Mouse (Mus musculus): ENCODE results near the gene Bola1. TPM values are rescaled to one million over a fixed set of nuclear protein-coding genes. Genes with fewer than 3 reads are reported as not detected.
"Not testable (repeated sequence)": the region's sequence is repeated elsewhere in the genome, so short reads cannot be mapped to it uniquely, and the experiment has no call there.

Gene Bola1
- polyA plus RNA-seq, 1 experiment from 2014 or later, result 55.7 TPM

DNA sequence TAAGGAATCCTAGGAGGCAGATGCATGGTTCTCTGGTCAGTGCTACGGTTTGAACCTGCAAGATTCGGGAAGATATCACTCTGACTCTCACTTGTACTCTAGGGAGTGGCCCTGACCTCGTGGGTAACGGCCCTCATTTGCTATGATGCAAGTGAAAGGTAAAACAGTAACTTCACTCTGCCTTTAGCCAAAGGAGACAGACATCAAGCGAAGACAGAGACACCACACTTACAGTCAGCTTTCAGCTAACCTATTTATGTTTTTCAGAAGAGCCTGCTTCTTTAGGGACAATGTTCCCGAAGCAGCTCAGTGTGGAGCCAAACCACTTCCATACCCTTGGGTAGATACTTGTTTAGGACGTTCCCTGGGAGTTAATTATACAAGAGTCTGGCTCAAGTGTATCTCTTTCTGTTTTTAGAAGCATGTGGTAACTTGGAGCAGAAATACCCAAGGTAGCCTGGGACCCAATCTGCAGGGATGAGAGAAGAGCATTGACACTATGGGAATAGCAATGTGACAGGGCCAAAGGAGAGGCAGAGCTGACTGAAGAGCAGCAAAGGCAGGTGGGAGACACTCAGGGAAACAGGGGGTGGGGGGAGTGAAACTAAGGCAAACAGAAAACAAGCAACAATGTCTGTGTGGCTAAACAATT lies 24.5 kb upstream of the Bola1 start:
- ATAC-seq (ENCODE audit: low read depth), result no peak
- Histone ChIP-seq H3K36me3 (ENCODE audit: control insufficient read depth, insufficient read depth, low read length) (no peaks in the 10 kb centered on the region), H3K4me2 (ENCODE audit: low read depth, low read length) (peak overlapping the region; percentile 74), H3K27me3 (replicated peaks; ENCODE audit: control insufficient read depth, insufficient read depth, low read length) (no peaks in the 10 kb centered on the region), H3K9ac (ENCODE audit: low read depth, low read length) (peak overlapping the region; percentile 82), H3K4me3 (ENCODE audit: low read depth, low read length) (peak overlapping the region; percentile 54; the same call in 1 of the 2 replicates), H3K27ac (replicated peaks; ENCODE audit: low read depth, low read length) (peak overlapping the region; percentile 98), H3K9me3 (ENCODE audit: control insufficient read depth, low read length) (no peaks in the 10 kb centered on the region), H3K4me1 (ENCODE audit: control insufficient read depth, insufficient read depth, low read length) (peaks cover 21% of the 10 kb centered on the region)
- DNase-seq (ENCODE audit: low spot score), result no peak
- WGBS, result 78% methylated on average over 7 of the region's 7 CpGs

DNA sequence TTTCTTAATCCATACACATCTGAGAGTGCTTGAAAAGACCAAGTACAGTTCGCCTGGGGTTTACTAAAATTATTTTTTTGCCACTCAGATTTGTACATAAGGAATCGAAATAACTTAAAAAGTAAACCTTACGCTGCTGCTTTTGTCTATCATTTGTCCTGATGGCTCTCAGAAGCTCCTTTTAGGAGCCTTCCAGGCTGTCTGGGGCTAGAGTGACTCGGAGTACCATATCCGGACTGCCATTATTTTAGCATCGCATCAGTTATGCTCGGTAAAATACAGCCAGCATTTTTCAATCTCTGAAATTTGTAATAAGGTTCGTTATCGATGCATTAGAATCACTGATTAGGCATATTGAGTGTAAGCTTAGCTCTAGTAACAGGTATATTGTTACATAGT lies 21.3 kb upstream of the Bola1 start:
- peak overlapping the region; percentile 52 for H3K4me2 ChIP-seq (ENCODE audit: low read depth, low read length)
- ATAC-seq (ENCODE audit: low read depth), result no peak
- H3K27ac ChIP-seq (replicated peaks; ENCODE audit: low read depth, low read length), result peak overlapping the region; percentile 95
- H3K4me1 ChIP-seq (ENCODE audit: control insufficient read depth, insufficient read depth, low read length), result peaks cover 29% of the 10 kb centered on the region
- no peaks in the 10 kb centered on the region for H3K27me3 ChIP-seq (replicated peaks; ENCODE audit: control insufficient read depth, insufficient read depth, low read length)
- H3K9me3 ChIP-seq (ENCODE audit: control insufficient read depth, low read length), result no peaks in the 10 kb centered on the region
- H3K9ac ChIP-seq (ENCODE audit: low read depth, low read length), result peak overlapping the region; percentile 62
- 78% methylated on average over 9 of the region's 9 CpGs for WGBS
- peak overlapping the region; percentile 29 for H3K4me3 ChIP-seq (ENCODE audit: low read depth, low read length)
- no peaks in the 10 kb centered on the region for H3K36me3 ChIP-seq (ENCODE audit: control insufficient read depth, insufficient read depth, low read length)
- no peak for DNase-seq (ENCODE audit: low spot score)

DNA sequence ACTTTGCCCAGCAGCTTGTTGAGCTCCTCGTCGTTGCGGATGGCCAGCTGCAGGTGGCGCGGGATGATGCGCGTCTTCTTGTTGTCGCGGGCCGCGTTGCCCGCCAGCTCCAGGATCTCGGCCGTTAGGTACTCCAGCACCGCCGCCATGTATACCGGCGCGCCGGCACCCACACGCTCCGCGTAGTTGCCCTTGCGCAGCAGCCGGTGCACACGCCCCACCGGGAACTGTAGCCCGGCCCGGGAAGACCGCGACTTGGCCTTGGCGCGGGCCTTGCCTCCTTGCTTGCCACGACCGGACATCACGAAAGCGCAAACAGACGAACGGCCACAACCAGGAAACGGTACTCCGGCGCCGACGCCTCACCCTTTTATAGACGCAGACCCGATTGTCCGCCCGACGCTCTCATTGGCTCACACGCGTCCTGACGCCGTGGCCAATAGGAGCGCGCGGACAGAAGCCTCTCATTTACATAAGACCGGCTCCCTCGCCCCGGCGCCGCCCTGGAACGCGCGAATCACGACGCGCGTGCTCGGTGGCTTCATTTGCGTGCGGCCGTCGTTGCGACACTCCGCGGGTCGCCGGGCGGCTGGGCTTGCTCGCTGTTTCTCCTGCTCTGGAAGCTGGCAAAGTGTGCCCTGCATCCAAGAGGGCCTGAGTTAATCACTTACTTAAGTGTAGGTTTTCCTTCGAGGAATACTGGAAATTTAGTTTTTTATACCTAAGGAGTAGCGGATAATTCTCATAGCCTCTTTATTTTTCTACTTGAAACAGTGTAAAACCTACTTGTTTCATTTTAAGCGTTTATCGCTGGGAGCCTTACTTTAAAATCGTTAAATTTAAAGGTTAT lies 20.7 kb upstream of the Bola1 start, which contains the start of gene Hist2h2aa2:
Gene Hist2h2aa2 (minus strand): TSS at position 328 of the 850 bp plus-strand sequence.
- Histone ChIP-seq H3K9ac (ENCODE audit: low read depth, low read length) (peak within 1 kb of the TSS; percentile 62), H3K4me2 (ENCODE audit: low read depth, low read length) (peak within 1 kb of the TSS; percentile 52), H3K27ac (replicated peaks; ENCODE audit: low read depth, low read length) (peak within 1 kb of the TSS; percentile 95), H3K4me1 (ENCODE audit: control insufficient read depth, insufficient read depth, low read length) (peaks cover 29% of the 10 kb centered on the region), H3K4me3 (ENCODE audit: low read depth, low read length) (peak within 1 kb of the TSS; percentile 31)
- DNase-seq (ENCODE audit: low spot score) (peak; percentile 80), ATAC-seq (ENCODE audit: low read depth) (peak; percentile 82)
- not testable (repeated sequence) for H3K9me3 ChIP-seq (ENCODE audit: control insufficient read depth, low read length); H3K36me3 ChIP-seq (ENCODE audit: control insufficient read depth, insufficient read depth, low read length); H3K27me3 ChIP-seq (replicated peaks; ENCODE audit: control insufficient read depth, insufficient read depth, low read length)
- WGBS, result 20% methylated on average over 6 of the region's 85 CpGs

DNA sequence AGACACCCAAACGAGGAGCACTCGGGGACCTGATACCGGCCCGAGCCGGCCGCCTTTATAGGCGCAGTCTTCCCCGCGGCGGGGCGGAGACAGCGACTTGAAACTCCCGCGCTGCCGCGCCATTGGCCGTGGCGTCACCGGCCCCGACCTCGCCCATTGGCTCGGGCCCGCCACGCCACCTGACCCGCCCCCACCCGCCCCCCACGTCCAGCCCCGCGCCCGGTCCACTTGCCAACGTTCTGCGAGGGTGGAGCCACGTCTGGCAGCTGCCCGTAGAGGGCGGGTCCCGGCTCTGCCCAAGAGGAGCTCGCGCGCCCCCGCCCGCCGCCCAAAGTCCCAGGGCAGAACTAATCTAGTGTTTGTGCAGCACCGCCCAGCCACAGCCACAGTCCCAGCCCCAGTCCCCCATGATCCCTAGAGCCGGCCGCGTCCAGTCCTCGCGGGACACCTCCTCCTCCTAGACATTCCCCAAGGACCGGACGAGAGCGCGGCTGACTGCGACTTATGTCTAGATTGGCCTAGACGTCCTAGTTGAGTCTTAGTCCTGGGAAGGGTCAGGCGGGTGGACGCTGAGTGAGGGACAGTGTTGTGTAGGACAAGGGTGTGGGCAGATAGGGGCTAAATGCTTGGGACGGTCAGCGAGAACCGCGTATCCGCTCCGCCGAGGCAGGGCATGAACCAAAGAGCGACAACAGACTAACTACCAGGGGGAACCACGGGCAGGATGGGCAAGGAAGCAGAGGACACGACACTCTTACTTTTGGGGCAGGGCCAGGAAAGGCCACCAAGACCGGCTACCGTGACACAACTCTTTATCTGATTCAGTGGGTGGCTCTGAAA lies 19.7 kb upstream of the Bola1 start, which contains the start of gene Hist2h3c2:
Gene Hist2h3c2 (minus strand): TSS at position 174 of the 840 bp plus-strand sequence.
- peak within 1 kb of the TSS; percentile 62 for H3K4me2 ChIP-seq (ENCODE audit: low read depth, low read length)
- H3K9me3 ChIP-seq (ENCODE audit: control insufficient read depth, low read length); H3K27me3 ChIP-seq (replicated peaks; ENCODE audit: control insufficient read depth, insufficient read depth, low read length); DNase-seq (ENCODE audit: low spot score); H3K36me3 ChIP-seq (ENCODE audit: control insufficient read depth, insufficient read depth, low read length): not testable (repeated sequence)
- H3K27ac ChIP-seq (replicated peaks; ENCODE audit: low read depth, low read length), result peak within 1 kb of the TSS; percentile 81
- H3K4me3 ChIP-seq (ENCODE audit: low read depth, low read length), result peak within 1 kb of the TSS; percentile 47
- H3K4me1 ChIP-seq (ENCODE audit: control insufficient read depth, insufficient read depth, low read length), result peaks cover 23% of the 10 kb centered on the region
- peak; percentile 91 for ATAC-seq (ENCODE audit: low read depth)
- peak within 1 kb of the TSS; percentile 70 for H3K9ac ChIP-seq (ENCODE audit: low read depth, low read length)
- WGBS, result 0% methylated on average over 3 of the region's 68 CpGs

DNA sequence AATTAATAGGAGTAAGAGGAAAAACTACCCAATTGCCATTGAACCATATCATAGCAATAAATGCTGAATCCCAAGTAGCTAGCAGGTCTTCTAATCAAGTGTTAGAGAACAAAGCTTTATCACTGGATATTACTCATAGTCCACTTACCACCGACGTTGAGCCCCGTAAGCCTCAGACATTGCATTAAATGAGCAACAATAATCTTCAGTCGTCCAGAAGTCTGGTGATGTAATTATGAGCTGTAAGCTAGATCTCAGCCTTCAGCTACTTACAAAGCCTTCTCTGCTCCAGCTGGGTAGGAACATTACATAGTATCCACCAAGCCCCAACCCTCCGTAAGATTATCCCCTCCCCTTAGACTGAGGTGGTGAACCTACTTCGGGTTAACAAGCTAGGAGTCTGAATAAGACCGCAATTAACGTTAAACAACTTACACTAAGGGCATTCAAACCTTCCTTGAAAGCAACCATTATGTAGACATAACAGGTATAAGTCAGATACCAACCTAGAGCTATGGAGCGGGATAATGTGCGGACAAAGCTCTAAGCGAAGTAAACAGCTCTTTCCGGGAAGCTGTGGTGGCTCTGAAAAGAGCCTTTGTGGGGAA lies 18.5 kb upstream of the Bola1 start:
- Histone ChIP-seq H3K9ac (ENCODE audit: low read depth, low read length) (peak overlapping the region; percentile 70), H3K9me3 (ENCODE audit: control insufficient read depth, low read length) (no peaks in the 10 kb centered on the region), H3K4me1 (ENCODE audit: control insufficient read depth, insufficient read depth, low read length) (peaks cover 17% of the 10 kb centered on the region), H3K4me2 (ENCODE audit: low read depth, low read length) (peak overlapping the region; percentile 62), H3K27ac (replicated peaks; ENCODE audit: low read depth, low read length) (peak overlapping the region; percentile 81), H3K4me3 (ENCODE audit: low read depth, low read length) (peak overlapping the region; percentile 47), H3K27me3 (replicated peaks; ENCODE audit: control insufficient read depth, insufficient read depth, low read length) (no peaks in the 10 kb centered on the region), H3K36me3 (ENCODE audit: control insufficient read depth, insufficient read depth, low read length) (no peaks in the 10 kb centered on the region)
- under 1% methylated on average over 12 of the region's 12 CpGs for WGBS
- ATAC-seq (ENCODE audit: low read depth) (no peak), DNase-seq (ENCODE audit: low spot score) (peak; percentile 45)

DNA sequence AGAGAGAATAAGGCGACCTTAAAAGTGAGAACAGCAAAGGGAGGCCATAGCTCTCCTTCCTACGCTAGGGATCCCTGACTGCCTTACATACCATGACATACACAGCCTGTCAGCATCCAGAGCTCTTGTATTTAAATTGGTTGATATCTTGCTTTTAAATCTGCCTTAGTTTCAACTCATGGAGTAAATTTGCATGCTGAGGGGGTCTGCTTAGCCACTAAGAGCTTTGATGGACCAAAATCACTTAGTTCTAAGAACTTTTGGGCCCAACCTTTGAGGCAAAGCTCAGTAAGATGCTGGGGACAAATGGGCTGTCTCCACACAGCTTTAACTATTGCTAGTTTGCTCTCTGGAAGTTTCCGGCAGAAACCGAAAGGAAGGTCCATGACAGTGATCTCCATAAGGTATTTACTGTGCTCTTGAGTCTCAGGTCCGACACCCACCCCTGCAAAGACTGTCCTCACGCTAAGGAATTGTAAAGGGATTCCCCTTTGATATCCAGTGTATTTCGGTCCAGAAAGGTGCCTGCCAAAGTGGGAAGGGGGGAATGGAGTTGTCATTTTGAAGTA lies 17.9 kb upstream of the Bola1 start:
- Histone ChIP-seq H3K36me3 (ENCODE audit: control insufficient read depth, insufficient read depth, low read length) (no peaks in the 10 kb centered on the region), H3K4me2 (ENCODE audit: low read depth, low read length) (peak overlapping the region; percentile 62), H3K4me1 (ENCODE audit: control insufficient read depth, insufficient read depth, low read length) (peaks cover 17% of the 10 kb centered on the region), H3K27me3 (replicated peaks; ENCODE audit: control insufficient read depth, insufficient read depth, low read length) (no peaks in the 10 kb centered on the region), H3K4me3 (ENCODE audit: low read depth, low read length) (peak overlapping the region; percentile 47), H3K9me3 (ENCODE audit: control insufficient read depth, low read length) (no peaks in the 10 kb centered on the region), H3K9ac (ENCODE audit: low read depth, low read length) (peak overlapping the region; percentile 70), H3K27ac (replicated peaks; ENCODE audit: low read depth, low read length) (peak overlapping the region; percentile 81)
- no peak for ATAC-seq (ENCODE audit: low read depth)
- 22% methylated on average over 7 of the region's 7 CpGs for WGBS
- no peak for DNase-seq (ENCODE audit: low spot score)

DNA sequence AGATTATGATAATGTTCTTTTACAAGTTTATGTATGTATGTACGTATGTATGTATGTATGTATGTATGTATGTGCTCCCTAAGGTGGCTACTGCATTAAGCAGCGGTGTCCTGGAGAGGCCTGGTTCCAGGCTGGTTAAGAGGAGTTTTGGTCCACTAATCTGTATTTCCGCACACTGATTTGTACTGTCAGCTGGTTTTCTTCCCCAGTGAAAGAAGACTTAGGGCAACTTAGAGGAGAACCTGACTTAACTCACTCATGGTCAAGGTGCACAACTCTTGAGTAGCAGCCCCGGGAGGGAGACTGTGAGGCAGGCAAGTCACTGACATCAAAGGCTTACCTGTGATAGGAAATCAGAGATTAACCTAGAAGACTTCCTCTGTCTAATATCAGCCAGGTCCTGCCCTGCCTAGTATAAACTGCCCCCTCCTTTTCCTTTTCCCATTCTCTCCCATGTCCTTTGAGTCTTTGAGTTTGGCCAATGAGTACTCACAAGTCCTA lies 17.4 kb upstream of the Bola1 start:
- no peak for DNase-seq (ENCODE audit: low spot score)
- H3K4me1 ChIP-seq (ENCODE audit: control insufficient read depth, insufficient read depth, low read length), result peaks cover 17% of the 10 kb centered on the region
- H3K4me2 ChIP-seq (ENCODE audit: low read depth, low read length), result peak overlapping the region; percentile 62
- no peaks in the 10 kb centered on the region for H3K36me3 ChIP-seq (ENCODE audit: control insufficient read depth, insufficient read depth, low read length)
- peak overlapping the region; percentile 47 for H3K4me3 ChIP-seq (ENCODE audit: low read depth, low read length)
- H3K27ac ChIP-seq (replicated peaks; ENCODE audit: low read depth, low read length), result peak overlapping the region; percentile 81
- WGBS, result 79% methylated on average over 4 of the region's 4 CpGs
- no peak for ATAC-seq (ENCODE audit: low read depth)
- no peaks in the 10 kb centered on the region for H3K9me3 ChIP-seq (ENCODE audit: control insufficient read depth, low read length)
- H3K9ac ChIP-seq (ENCODE audit: low read depth, low read length), result peak overlapping the region; percentile 70; the same call in 1 of the 2 replicates
- no peaks in the 10 kb centered on the region for H3K27me3 ChIP-seq (replicated peaks; ENCODE audit: control insufficient read depth, insufficient read depth, low read length)
